Mouse (Mus musculus): ENCODE results near the gene Olig1. TPM values are rescaled to one million over a fixed set of nuclear protein-coding genes. Genes with fewer than 3 reads are reported as not detected.
A peak's percentile ranks its signal among the peaks of the same experiment; 100 is the strongest.

Gene Olig1
- polyA plus RNA-seq, 1 experiment from 2014 or later: 5.2 TPM

GRCm38 (mm10) chr16:91300641-91301441, 31.3 kb downstream of the Olig1 start:
- H3K4me3 ChIP-seq: 0 out of 2 replicates have a peak overlapping the region, but pooled peaks have one; percentile 13
- no peak for ATAC-seq (ENCODE audit: low FRiP score)
- no peaks in the 10 kb centered on the region for H3K9me3 ChIP-seq (replicated peaks)
- no peaks in the 10 kb centered on the region for H3K36me3 ChIP-seq
- no peak overlapping the region for H3K27ac ChIP-seq
- peaks cover 97% of the 10 kb centered on the region for H3K27me3 ChIP-seq
- H3K4me2 ChIP-seq (replicated peaks): peak overlapping the region; percentile 33
- no peak overlapping the region for H3K9ac ChIP-seq
- peaks cover 41% of the 10 kb centered on the region for H3K4me1 ChIP-seq
- 19% methylated on average over 16 of the region's 16 CpGs for WGBS

GRCm38 (mm10) chr16:91301454-91301853, 31.9 kb downstream of the Olig1 start:
- 18% methylated on average over 18 of the region's 18 CpGs for WGBS
- Histone ChIP-seq H3K27me3 (peaks cover 96% of the 10 kb centered on the region), H3K4me3 (0 out of 2 replicates have a peak overlapping the region, but pooled peaks have one; percentile 13), H3K27ac (no peak overlapping the region), H3K36me3 (no peaks in the 10 kb centered on the region), H3K9me3 (replicated peaks) (no peaks in the 10 kb centered on the region), H3K4me2 (replicated peaks) (peak overlapping the region; percentile 33), H3K9ac (no peak overlapping the region), H3K4me1 (peaks cover 39% of the 10 kb centered on the region)
- 0 out of 2 replicates have a peak, but pooled peaks have one; percentile 27 for ATAC-seq (ENCODE audit: low FRiP score)

- no peak overlapping the region for H3K4me2 ChIP-seq (replicated peaks)
- 28% methylated on average over 26 of the region's 26 CpGs for WGBS
- no peak overlapping the region for H3K4me3 ChIP-seq
- peaks cover 37% of the 10 kb centered on the region for H3K4me1 ChIP-seq
- ATAC-seq (ENCODE audit: low FRiP score): no peak
- no peaks in the 10 kb centered on the region for H3K9me3 ChIP-seq (replicated peaks)
- peak overlapping the region; percentile 52; the same call in 1 of the 2 replicates for H3K27ac ChIP-seq
- no peak overlapping the region for H3K9ac ChIP-seq
- peaks cover 92% of the 10 kb centered on the region for H3K27me3 ChIP-seq
- no peaks in the 10 kb centered on the region for H3K36me3 ChIP-seq
Measured at GRCm38 (mm10) chr16:91303776-91304709, 34.5 kb downstream of the Olig1 start.

GRCm38 (mm10) chr16:91305512-91306111, 36.0 kb downstream of the Olig1 start:
- H3K4me3 ChIP-seq: no peak overlapping the region
- H3K27ac ChIP-seq: no peak overlapping the region
- H3K4me2 ChIP-seq (replicated peaks): no peak overlapping the region
- H3K9me3 ChIP-seq (replicated peaks): no peaks in the 10 kb centered on the region
- WGBS: 56% methylated on average over 16 of the region's 16 CpGs
- H3K27me3 ChIP-seq: peaks cover 91% of the 10 kb centered on the region
- H3K4me1 ChIP-seq: peaks cover 42% of the 10 kb centered on the region
- H3K9ac ChIP-seq: no peak overlapping the region
- no peaks in the 10 kb centered on the region for H3K36me3 ChIP-seq
- ATAC-seq (ENCODE audit: low FRiP score): peak; percentile 32; the same call in 1 of the 2 replicates

- no peak overlapping the region for H3K9ac ChIP-seq
Measured at GRCm38 (mm10) chr16:91309872-91310271, 40.3 kb downstream of the Olig1 start.

GRCm38 (mm10) chr16:91312921-91313320, 43.3 kb downstream of the Olig1 start:
- Histone ChIP-seq H3K4me3 (no peak overlapping the region), H3K9ac (no peak overlapping the region), H3K4me2 (replicated peaks) (no peak overlapping the region), H3K9me3 (replicated peaks) (no peaks in the 10 kb centered on the region), H3K4me1 (peaks cover 12% of the 10 kb centered on the region), H3K36me3 (no peaks in the 10 kb centered on the region), H3K27me3 (peaks cover 93% of the 10 kb centered on the region), H3K27ac (no peak overlapping the region)
- 50% methylated on average over 7 of the region's 7 CpGs for WGBS
- no peak for ATAC-seq (ENCODE audit: low FRiP score)

More at GRCm38 (mm10) chr16:91309872-91310271, 40.3 kb downstream of the Olig1 start:
- Histone ChIP-seq H3K36me3 (no peaks in the 10 kb centered on the region), H3K4me1 (peaks cover 22% of the 10 kb centered on the region), H3K9me3 (replicated peaks) (no peaks in the 10 kb centered on the region), H3K4me2 (replicated peaks) (no peak overlapping the region), H3K27me3 (peaks cover 90% of the 10 kb centered on the region), H3K27ac (no peak overlapping the region), H3K4me3 (no peak overlapping the region)
- WGBS: 50% methylated on average over 3 of the region's 3 CpGs
- ATAC-seq (ENCODE audit: low FRiP score): peak; percentile 49; the same call in 1 of the 2 replicates

- WGBS: 7% methylated on average over 19 of the region's 19 CpGs
- peaks cover 92% of the 10 kb centered on the region for H3K27me3 ChIP-seq
- no peak for ATAC-seq (ENCODE audit: low FRiP score)
- H3K4me2 ChIP-seq (replicated peaks): no peak overlapping the region
- no peak overlapping the region for H3K4me3 ChIP-seq
- no peaks in the 10 kb centered on the region for H3K36me3 ChIP-seq
- H3K9me3 ChIP-seq (replicated peaks): no peaks in the 10 kb centered on the region
- H3K27ac ChIP-seq: no peak overlapping the region
- no peak overlapping the region for H3K9ac ChIP-seq
- peaks cover 12% of the 10 kb centered on the region for H3K4me1 ChIP-seq
Measured at GRCm38 (mm10) chr16:91314114-91314775, 44.7 kb downstream of the Olig1 start.

- ATAC-seq (ENCODE audit: low FRiP score): peak; percentile 48; the same call in 1 of the 2 replicates
- Histone ChIP-seq H3K27me3 (peaks cover 81% of the 10 kb centered on the region), H3K9me3 (replicated peaks) (no peaks in the 10 kb centered on the region), H3K36me3 (no peaks in the 10 kb centered on the region), H3K27ac (no peak overlapping the region), H3K4me2 (replicated peaks) (no peak overlapping the region), H3K4me1 (peaks cover 6% of the 10 kb centered on the region; the same call in 1 of the 2 replicates), H3K4me3 (no peak overlapping the region), H3K9ac (no peak overlapping the region)
- WGBS: 69% methylated on average over 10 of the region's 10 CpGs
Measured at GRCm38 (mm10) chr16:91320191-91320590, 50.6 kb downstream of the Olig1 start.

GRCm38 (mm10) chr16:91320608-91321007, 51.0 kb downstream of the Olig1 start:
- ATAC-seq (ENCODE audit: low FRiP score): peak; percentile 32; the same call in 1 of the 2 replicates
- no peaks in the 10 kb centered on the region for H3K36me3 ChIP-seq
- H3K9ac ChIP-seq: no peak overlapping the region
- H3K4me2 ChIP-seq (replicated peaks): no peak overlapping the region
- peaks cover 81% of the 10 kb centered on the region for H3K27me3 ChIP-seq
- WGBS: 47% methylated on average over 15 of the region's 15 CpGs
- H3K27ac ChIP-seq: no peak overlapping the region
- H3K4me3 ChIP-seq: no peak overlapping the region
- no peaks in the 10 kb centered on the region for H3K9me3 ChIP-seq (replicated peaks)
- H3K4me1 ChIP-seq: peaks cover 6% of the 10 kb centered on the region; the same call in 1 of the 2 replicates
